Mouse (Mus musculus): Measurements from ENCODE around the gene Zmiz2.
"Not testable (repeated sequence)": the region's sequence is repeated elsewhere in the genome, so short reads cannot be mapped to it uniquely, and the experiment has no call there.

The Zmiz2 gene

GRCm38 (mm10) chr11:6388726-6389413, at the start of gene Zmiz2:
Gene Zmiz2, plus strand, starts transcription at chr11:6389074.
- DNase-seq (ENCODE audit: low spot score in 2 of 2), result peak; percentile 91 to 93

- no peak for DNase-seq (ENCODE audit: low spot score in 2 of 2)
Observed at GRCm38 (mm10) chr11:6345956-6346355, 42.9 kb upstream of the Zmiz2 start.

GRCm38 (mm10) chr11:6346966-6347365, 41.9 kb upstream of the Zmiz2 start:
- DNase-seq (ENCODE audit: low spot score in 2 of 2), result no peak

GRCm38 (mm10) chr11:6348681-6349200, 40.1 kb upstream of the Zmiz2 start:
- no peak for DNase-seq (ENCODE audit: low spot score in 2 of 2)

GRCm38 (mm10) chr11:6349586-6349985, 39.3 kb upstream of the Zmiz2 start:
- no peak for DNase-seq (ENCODE audit: low spot score in 2 of 2)

- DNase-seq (ENCODE audit: low spot score in 2 of 2), result no peak
Observed at GRCm38 (mm10) chr11:6355106-6355505, 33.8 kb upstream of the Zmiz2 start.

GRCm38 (mm10) chr11:6364581-6365275, 24.1 kb upstream of the Zmiz2 start:
- DNase-seq (ENCODE audit: low spot score in 2 of 2), result no peak

- DNase-seq (ENCODE audit: low spot score in 2 of 2), result peak; percentile 29 to 43
Observed at GRCm38 (mm10) chr11:6365885-6366284, 23.0 kb upstream of the Zmiz2 start.

GRCm38 (mm10) chr11:6366434-6366833, 22.4 kb upstream of the Zmiz2 start:
- DNase-seq (ENCODE audit: low spot score in 2 of 2), result no peak

GRCm38 (mm10) chr11:6367156-6367555, 21.7 kb upstream of the Zmiz2 start:
- no peak for DNase-seq (ENCODE audit: low spot score in 2 of 2)

- not testable (repeated sequence) for DNase-seq (ENCODE audit: low spot score in 2 of 2)
Observed at GRCm38 (mm10) chr11:6367986-6368385, 20.9 kb upstream of the Zmiz2 start.

- no peak for DNase-seq (ENCODE audit: low spot score in 2 of 2)
Observed at GRCm38 (mm10) chr11:6371376-6372155, 17.3 kb upstream of the Zmiz2 start.

GRCm38 (mm10) chr11:6372784-6373183, 16.1 kb upstream of the Zmiz2 start:
- no peak for DNase-seq (ENCODE audit: low spot score in 2 of 2)

- no peak for DNase-seq (ENCODE audit: low spot score in 2 of 2)
Observed at GRCm38 (mm10) chr11:6380916-6381315, 8.0 kb upstream of the Zmiz2 start.

- no peak for DNase-seq (ENCODE audit: low spot score in 2 of 2)
Observed at GRCm38 (mm10) chr11:6388126-6388725, 648 bp upstream of the Zmiz2 start.

GRCm38 (mm10) chr11:6389483-6389921, 628 bp downstream of the Zmiz2 start:
- no peak for DNase-seq (ENCODE audit: low spot score in 2 of 2)

GRCm38 (mm10) chr11:6390376-6391053, 1.6 kb downstream of the Zmiz2 start:
- DNase-seq (ENCODE audit: low spot score in 2 of 2), result no peak

- DNase-seq (ENCODE audit: low spot score in 2 of 2), result peak in 1 of 2 experiments; percentile 12
Observed at GRCm38 (mm10) chr11:6391516-6392276, 2.8 kb downstream of the Zmiz2 start.

GRCm38 (mm10) chr11:6392857-6393256, 4.0 kb downstream of the Zmiz2 start:
- DNase-seq (ENCODE audit: low spot score in 2 of 2), result no peak

GRCm38 (mm10) chr11:6393866-6394265, 5.0 kb downstream of the Zmiz2 start:
- DNase-seq (ENCODE audit: low spot score in 2 of 2), result no peak
